Mouse (Mus musculus) heart, adult 9 months (tissue): ENCODE data around the gene Emc9.

Source experiments
- DNase-seq, 2 experiments: peaks; one replicate each; pipeline ENCODE4 v3.0.0; 2022; ENCODE audit warnings: low spot score in 2 of 2

Emc9 gene

GRCm38 (mm10) chr14:55584702-55585565 lies at the start of gene Emc9:
Gene Emc9 (minus strand): TSS chr14:55585302.
- DNase-seq: peak; percentile 86 to 88

- DNase-seq: peak; percentile 36 to 41
Measured at GRCm38 (mm10) chr14:55629312-55629711, 44.2 kb upstream of the Emc9 start.

DNA sequence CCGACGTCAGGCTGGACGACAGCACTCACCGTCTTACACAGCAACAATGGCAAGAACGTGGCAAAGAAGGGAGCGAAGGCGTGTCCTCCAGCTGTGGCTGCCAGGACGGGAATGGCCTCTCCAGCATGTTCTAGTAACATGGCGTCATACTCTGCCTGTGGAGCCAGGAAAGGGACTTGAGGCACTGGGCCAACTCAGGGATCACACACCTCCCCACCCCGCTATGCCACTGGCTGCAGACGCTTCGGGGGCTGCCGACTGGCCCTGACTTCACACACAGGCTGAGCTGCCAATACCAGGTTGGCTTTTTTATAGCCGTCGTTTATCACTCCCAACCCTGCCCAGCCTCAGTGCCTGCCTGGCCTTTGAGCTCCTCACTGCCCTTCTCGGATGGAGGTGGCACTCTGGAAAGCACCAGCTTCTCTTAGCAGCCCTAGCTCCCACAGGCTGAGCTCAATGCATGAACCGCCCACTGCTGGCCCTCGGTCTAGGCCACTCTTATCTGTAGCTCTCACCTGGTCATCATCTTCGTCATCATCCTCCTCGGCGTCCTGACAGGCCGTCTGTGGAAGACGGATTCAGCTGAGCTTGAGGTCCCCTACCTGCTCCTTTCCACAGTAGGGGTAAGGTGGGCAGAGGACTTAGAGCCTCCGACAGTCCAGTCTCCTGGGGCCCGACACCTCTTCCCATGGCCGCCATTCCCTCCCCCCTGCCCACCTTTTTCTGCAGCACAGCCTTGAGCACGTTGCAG lies 43.1 kb upstream of the Emc9 start:
- no peak for DNase-seq

- no peak for DNase-seq
Measured at GRCm38 (mm10) chr14:55618486-55619195, 33.5 kb upstream of the Emc9 start.

- no peak for DNase-seq
Measured at GRCm38 (mm10) chr14:55617822-55618221, 32.7 kb upstream of the Emc9 start, which contains the start of gene Rec8. Gene Rec8 (plus strand): TSS chr14:55618037.

- no peak for DNase-seq
Measured at GRCm38 (mm10) chr14:55616844-55617243, 31.7 kb upstream of the Emc9 start.

- DNase-seq: no peak
Measured at GRCm38 (mm10) chr14:55615876-55616275, 30.8 kb upstream of the Emc9 start.

DNA sequence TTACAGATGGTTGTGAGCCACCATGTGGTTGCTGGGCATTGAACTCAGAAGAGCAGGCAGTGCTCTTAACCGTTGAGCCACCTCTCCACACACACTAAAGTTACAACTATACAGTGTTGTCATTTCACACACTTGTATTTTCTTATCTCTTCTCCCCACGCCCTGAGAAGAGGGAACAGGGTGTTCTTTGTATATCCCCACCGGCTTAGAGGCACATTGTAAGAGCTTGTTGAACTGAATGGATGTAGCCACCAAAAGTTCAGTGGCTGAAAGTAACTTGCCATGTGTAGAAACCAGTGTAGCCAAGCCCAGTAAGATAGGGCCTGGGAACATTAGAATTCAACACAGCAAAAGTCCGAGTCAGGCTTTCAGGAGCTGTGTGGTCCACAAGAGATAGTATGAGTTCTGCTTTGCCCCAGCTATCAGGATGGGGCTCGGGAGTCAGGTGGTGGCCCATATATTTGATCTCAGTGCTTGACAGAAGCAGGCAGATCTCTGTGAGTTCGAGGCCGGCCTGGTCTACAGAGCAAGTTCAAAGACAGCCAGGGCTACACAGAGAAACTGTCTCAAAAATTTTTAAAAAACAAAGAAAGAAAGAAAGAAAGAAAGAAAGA lies 29.6 kb upstream of the Emc9 start:
- DNase-seq: no peak

GRCm38 (mm10) chr14:55613346-55613745 lies 28.2 kb upstream of the Emc9 start:
- no peak for DNase-seq

GRCm38 (mm10) chr14:55608339-55608738 lies 23.2 kb upstream of the Emc9 start:
- no peak for DNase-seq

- no peak for DNase-seq
Measured at GRCm38 (mm10) chr14:55605743-55606459, 20.8 kb upstream of the Emc9 start.

DNA sequence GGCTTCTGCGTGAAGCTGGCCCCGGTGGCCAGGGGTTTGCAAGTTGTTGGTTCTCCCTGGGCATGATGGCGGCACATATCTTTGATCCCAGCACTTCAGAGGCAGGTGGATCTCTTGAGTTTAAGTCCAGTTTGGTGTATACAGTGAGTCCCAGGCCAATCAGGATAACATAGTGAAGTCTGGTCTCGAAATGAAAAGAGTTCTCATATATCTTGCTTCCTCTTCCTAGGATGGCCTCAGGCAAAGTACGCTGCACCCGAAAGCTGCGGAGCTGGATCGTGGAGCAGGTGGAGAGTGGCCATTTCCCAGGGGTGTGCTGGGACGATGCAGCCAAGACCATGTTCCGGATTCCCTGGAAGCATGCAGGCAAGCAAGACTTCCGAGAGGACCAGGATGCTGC lies 19.7 kb upstream of the Emc9 start:
- DNase-seq: no peak

DNA sequence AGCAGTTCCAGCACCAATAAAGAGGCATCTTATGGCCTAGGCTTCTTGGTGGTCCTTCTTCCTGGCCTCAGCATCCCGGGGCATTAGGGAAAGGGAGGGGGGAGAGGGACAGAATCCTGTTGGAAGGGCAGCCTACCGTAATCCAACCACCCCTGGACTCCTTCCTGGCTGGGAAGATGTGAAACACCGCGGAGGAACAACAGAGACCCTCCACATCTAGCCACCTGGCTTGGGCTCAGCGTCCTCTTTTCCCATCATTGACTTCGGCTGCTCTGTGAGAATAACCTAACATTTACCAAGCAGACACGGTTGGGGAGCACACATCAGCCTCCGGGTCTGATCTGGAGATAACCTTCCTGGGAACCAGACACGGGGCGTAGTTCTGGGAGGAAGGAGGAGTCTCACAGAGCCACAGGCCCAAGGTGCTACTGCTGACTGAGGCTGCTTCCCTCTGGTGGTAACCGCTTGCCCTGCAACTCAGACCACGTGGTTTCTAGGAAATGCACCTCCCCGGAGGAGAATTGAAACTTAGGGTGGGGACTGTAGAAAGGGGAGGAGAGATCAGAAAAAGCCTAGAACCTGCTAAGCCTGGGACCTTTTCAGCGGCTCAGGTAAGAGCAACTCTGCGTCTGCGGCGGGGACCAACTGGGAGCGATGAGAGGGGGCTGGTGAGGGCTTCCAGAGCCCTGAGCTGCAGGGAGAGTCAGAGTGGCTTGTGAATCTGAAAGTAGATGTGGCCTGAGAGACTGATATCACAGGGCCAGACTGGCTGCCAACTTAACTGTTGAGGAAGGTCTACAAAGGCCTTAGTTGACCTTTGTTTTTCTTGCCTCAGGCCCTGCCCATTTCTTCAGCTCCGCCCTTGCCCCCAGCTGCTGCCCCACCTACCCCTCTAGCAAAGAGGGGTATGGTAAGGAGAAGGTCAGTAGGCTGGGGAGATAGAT lies 18.8 kb upstream of the Emc9 start:
- DNase-seq: peak; percentile 93 to 95

- DNase-seq: no peak
Measured at GRCm38 (mm10) chr14:55603271-55603632, 18.1 kb upstream of the Emc9 start, which contains the start of gene Irf9. Gene Irf9 (plus strand): TSS chr14:55603571.

DNA sequence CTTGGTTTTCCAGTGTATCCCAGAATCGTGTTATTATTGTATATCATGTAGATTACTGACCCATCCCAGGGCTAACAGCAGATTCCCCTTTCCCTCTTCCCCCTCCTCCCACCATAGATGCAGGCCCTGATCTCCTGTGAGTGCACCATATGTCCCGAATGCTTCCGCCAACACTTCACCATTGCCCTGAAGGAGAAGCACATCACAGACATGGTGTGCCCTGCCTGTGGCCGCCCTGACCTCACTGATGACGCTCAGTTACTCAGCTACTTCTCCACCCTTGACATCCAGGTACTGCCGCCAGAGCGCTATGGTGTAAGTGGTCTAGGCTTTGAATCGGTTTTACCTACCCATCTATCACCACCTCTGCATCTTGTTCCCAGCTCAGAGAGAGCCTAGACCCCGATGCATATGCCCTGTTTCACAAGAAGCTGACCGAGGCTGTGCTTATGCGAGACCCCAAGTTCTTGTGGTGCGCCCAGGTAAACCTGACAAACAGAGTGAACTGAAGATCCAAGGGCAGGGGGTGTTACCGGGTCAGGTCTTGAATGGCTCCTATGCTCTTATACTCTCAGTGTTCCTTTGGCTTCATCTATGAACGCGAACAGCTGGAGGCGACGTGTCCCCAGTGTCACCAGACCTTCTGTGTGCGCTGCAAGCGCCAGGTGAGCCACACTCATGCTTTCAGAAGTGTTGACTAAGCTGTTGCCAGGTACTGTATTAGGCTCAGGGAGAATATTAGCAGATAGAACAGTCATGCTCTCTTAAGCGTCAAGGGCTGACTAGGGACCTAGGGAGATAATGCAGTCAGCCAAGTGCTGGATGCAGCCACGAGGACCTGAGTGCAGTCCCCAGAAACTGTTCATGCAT lies 13.7 kb upstream of the Emc9 start:
- no peak for DNase-seq

GRCm38 (mm10) chr14:55596036-55596690 lies 11.1 kb upstream of the Emc9 start:
- no peak for DNase-seq

DNA sequence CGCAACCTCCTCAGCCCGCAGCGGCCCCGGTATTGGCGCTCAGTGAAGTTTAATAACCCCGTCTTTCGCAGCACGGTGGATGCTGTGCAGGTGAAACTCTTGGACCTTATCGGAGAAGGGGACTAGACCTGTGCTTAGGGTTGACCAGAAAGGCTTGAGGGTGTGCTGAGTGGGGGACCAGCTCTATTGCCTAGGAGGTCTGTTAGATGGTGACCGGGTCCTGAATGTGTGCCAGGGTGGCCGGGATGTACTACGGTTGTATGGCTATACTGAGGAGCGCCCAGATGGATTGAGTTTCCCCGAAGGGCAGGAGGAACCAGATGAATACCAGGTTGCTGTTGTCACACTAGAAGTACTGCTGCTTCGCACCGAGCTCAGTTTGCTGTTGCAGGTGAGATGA lies 7.1 kb upstream of the Emc9 start:
- DNase-seq: no peak

GRCm38 (mm10) chr14:55591331-55591891 lies 6.3 kb upstream of the Emc9 start, which contains the start of gene Rnf31:
Gene Rnf31 (plus strand): TSS chr14:55591708.
- DNase-seq: peak; percentile 97 to 98
